Mouse (Mus musculus) naive thymus-derived CD4-positive, alpha-beta T cell, adult 2 months (primary cell): ENCODE data around the gene Izumo1.
"Not testable (repeated sequence)": the region's sequence is repeated elsewhere in the genome, so short reads cannot be mapped to it uniquely, and the experiment has no call there.

ENCODE experiments used
- DNase-seq: peaks from one replicate; pipeline ENCODE4 v3.0.0-alpha.2; 2011; ENCODE audit warnings: low read depth

The Izumo1 gene

DNA sequence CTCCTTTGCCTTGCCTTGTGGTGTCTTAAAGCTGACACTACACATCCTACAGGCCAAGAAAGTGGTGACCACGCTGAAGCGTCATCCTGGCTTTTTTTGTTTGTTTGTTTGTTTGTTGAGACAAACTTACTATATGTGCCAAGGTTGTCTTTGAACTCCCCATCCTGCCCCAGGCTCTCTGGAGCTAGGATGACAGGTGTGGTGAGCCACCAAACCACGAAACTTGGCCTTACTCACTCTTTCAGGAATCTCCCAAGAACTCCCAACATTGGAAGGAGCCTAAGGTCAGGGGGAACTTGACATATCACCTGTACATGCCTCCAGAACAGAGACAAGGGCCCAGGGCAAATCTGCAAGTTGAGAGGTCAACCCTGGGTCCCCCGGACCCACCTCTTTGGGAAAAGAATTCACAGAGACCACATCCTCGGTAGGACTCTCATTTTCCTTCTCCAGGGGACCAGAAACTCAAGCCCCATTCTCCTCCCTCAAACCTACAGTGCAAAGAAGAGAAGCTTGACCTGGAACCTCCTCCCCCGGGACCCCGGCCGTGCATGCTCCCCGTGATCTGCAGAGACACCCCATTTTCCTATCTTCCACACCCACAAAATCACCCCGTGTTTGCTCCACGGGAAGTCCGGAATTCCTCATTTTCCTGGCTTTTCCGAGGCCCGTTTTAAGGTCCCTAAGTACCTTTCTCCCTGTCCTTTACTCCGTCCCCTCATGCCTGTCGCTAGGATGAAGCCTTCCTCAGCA, 21.1 kb downstream of the Izumo1 start:
- peak; percentile 24 for DNase-seq

DNA sequence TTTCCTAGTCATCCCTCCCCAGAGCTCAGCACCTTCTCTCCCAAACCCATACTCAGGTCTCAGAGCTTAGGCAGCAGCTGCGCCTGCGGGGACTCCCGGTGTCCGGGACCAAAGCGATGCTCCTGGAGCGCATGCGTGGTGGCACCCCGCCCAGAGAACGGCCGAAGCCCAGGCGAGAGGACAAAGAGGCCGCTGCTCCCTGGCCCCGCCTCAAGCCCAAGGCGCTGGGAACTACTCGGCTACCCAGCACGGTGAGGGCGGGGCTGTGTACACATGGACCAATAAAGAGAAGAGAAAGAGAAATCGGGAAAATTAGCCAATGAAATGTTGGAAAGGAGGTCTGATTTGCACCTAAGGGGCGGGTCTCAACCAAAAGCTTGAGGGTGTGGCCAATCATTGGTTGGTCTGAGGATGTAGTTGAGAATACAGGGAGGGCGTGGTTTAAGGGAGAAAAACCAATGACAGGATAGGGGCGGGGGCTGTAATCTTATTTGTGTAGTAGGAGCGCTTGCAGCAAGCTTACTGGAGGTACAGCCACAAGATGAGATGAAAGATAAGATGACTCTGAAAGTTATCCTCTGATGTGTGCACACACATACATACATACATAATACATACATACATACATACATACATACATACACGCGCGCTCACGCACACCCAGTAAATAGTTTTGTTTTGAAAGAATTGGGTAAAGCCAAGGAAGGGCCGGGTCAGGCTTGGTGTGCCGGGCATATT, 22.0 kb downstream of the Izumo1 start:
- peak; percentile 93 for DNase-seq

DNA sequence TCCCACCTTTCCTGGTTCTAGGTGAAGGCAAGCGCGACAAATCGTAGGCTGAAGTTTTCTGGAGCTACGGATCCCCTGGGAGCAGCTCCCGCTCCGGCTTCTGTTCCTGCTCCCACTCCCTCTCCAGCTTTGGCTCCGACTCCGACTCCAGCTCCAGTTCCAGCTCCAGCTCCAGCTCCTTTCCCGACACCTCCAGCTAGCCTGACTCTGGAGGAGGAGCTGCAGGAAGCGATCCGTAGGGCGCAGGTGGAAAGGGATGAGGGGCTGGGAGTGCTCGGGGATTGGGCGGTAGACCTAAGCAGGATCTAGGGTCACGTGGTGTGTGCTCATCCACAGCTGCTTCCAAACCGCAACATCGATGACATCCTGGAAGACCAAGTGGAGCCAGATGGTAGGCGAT, 22.6 kb downstream of the Izumo1 start:
- peak; percentile 36 for DNase-seq

DNA sequence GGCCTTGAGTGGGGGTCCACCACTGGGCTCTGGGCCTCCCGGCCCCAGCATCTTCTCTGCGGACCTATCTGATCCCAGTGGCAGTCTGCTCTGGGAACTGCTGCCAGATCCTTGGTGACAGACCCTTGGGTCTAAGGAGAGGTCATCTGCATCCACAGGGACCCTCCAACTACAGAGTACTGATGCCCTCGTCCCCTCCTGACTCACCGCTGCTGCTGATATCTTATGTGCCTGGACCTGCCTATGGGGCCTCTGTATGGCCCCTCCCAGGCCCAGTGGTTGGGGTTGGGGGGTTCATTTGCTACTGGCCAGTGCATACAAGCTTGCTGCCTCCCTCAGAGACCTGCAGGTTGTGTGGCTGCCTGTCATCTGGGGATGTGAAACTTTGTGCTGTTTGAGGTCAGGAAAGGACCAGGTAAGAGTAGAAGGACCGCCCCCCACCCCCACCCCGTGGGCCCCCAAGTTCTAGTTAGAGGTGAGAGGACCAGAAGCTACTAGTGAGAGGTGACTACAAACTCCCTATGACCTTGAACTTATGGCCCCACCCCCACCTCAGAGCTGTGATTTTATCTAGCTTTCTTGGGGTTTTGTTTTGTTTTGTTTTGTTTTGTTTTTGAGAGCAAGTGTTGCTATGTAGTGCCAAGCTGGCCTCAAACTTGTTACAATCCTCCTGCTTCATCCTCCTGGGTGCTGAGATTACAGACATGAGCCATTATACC, 23.4 kb downstream of the Izumo1 start:
- DNase-seq, result peak; percentile 31

DNA sequence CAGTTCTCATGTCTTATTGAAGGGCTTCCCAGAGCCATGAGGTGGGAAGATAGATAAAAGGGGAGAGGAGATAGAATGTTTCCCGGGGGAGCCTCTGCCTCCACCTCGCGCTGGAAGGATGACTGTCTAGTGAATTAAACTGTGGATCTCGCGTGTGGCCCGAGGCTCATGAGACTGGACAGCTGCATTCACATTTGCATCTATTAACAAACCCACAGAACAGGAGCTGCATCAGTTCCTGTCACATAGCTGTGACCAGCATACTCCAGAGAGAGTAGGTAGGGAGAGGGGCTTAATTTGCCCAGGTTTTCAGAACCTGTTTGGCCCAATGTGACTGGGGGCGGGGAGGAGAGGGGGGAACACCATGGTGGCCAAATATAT, 24.0 kb downstream of the Izumo1 start:
- DNase-seq, result no peak

DNA sequence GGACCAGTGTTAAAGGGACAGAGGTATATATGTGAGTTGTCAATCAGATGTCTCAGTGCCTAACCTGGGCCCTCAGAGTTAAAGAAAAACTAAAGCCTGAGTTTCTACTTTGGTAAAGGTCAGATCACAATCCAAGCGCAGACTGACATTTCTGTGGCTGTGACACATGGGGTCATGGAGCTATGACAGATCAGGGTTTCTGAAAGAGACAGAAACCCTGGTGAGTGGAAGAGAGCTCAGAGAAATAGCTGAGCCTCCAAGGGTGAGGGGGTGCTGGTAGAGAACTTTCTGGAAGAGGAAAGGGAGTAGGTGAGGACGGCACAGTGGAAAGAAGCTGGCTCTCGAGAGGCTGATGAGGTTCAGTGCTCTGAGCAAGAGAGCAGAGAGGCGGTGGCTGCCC, 25.1 kb downstream of the Izumo1 start:
- DNase-seq, result no peak

DNA sequence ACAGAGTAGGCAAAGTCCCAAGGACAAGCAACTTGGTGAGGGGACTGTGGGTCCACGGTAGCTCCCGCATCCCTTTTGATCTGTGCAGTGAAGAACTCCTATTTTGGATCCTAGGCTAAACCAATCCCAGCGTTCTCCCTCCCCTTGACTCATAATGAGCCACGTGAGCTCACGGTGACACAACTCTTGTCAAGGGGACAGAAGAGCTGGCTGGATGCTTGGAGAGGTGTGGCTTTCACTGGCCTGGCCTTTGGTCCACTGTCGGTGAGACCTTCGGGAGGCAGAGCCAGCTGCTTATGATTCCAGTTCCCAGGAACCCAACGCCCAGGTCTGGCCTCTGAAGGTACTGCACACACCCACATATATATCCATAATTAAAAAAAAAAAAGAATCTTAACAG, 27.7 kb downstream of the Izumo1 start:
- no peak for DNase-seq

DNA sequence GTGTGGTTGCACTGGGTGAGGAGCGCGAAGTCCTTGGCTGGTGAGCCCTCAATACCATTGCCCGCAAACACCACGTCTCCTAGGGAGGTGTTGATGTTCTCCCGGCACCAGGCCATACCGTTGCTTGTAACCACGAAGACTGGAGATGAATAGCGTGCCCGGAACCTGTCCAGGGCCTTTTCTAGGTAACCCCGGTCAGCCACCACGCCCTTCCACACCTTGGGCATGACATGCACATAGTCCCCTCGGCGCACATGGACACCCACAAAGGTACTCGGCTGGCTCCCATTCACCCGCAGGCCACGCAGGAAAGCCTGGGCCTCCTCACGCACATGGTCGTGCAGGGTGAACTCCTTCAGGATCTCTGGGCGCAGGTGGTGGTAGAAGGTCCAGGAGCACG, 28.9 kb downstream of the Izumo1 start:
- not testable (repeated sequence) for DNase-seq

DNA sequence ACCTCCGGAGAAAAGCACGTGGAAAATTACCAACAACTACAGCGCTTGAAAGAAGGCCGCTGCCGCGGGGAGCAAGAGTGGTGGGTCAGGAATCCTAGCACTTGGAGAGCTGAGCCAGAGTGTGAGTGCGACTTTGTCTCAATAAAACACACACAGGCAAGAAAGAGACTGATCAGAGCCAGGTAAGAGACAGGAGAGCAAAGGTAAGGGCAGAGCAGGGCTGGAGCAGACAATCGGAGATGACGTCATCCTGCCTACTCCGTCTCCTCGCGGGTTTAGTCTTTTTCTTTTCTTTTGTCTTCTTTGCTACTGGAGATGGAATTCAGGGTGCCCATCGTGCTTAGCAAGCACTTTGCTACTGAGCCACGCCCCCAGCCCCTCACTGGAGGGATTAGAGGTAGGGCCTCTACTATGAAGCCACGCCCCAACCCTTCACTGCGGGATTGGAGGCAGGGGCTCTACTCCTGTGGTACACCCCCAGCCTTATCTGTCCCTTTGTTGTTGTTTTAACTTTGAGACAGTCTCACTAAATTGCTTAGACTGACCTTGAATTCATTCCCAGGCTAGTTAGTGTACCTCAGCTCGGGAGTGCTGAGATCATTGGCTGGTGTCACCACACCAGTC, 32.9 kb downstream of the Izumo1 start:
- DNase-seq, result no peak

DNA sequence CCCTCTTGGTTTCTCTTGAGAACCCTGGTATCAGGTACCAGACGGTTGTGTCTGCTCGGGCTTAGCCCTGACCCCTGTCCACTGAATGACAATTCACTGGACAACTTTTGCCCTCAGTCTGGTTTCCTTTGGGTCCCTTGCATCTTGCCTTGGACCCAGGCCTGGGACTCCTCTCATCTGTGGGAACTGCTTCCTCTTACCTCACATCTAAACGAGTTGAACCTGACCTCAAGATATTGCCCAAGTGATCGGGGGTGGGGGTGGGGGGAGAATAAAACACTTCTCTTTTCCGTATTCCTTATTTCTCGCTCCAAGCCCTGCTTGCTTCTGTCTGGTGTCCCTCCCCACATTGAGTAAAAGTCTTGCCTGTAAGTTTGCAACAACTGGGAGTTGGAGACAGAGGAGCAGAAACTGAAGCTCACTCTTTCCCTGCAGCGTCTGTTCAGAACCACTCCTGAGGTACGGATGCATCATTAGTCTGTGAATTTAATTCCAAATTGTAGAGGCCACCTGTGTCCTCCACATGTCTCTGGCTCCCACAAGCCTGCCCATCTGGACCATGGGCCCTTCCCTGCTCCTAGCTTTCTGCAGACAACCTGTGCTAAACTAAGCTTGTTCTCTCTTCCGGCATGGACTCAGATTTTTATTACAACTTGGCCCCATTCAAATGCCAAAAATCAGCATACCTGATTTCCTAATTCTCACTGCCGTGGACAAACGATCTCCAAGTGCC, 39.3 kb downstream of the Izumo1 start:
- no peak for DNase-seq

DNA sequence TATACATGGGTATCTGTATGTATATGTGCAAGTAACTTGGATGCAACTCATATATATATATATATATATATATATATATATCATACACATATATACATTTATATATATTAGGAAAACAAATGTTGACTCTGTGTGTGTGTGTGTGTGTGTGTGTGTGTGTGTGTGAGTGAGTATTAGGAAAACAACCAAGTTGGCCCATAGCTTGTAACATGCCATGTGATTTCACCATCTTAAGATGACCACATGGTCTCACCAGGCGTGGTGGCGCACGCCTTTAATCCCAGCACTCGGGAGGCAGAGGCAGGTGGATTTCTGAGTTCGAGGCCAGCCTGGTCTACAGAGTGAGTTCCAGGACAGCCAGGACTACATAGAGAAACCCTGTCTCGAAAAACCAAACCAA, 40.1 kb downstream of the Izumo1 start:
- not testable (repeated sequence) for DNase-seq

DNA sequence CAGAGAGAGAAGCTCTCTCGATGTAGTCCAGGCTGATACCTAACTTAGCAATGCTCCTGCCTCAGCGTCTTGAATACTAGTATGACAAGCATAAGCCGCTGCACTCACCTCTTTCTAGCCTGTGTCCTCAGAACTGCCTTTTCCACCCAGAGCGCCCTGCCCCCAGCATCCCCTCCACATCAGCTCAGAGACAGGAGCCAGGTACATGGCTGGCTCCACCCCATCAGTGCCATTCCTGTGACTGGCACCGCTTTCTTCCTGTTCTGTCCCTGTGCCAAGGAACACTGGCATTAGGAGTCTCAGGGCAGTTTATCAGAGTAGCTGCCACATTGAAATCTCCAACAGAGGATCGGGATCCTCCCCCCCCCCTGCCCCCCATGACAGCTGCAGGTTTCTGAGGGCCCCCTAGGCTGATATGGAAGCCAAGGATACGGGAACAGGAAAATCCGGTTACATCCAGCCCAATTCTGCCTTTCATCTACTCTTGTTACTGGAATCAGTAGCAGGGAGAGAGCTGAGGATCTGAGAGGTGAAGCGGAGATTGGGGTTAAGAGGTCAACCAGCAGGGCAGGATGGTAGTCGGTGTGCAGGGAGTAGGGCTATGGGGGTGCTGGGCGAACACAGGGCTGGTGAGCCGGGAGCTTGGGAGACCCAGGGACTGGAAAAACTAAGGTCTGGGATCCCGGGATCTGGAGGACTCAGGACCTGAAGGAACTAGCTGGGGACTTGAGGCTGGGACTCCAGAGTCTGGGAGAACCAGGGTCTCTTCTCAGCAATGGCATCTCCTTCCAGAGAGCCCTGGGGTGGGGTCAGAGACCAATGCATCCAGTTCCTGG, 43.9 kb downstream of the Izumo1 start:
- no peak for DNase-seq

DNA sequence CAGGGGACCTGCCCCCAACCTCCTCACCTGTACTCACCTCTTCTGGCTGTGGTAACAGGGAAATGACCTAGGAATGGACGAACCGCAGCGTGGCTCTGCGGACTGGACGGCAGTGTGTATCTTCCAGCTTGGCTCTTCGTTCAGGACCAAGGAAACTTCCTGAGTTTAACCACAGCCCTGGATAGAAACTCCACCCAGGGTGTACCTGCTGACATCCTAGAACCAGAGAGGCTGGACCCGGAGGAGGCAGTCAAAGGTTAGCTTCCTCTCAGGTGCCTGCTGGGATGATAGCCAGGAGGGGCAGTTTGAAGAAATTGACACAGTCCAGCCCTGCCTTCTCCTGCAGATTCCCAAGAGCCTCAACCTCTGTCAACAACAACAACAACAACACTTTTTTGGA, 44.5 kb downstream of the Izumo1 start, which contains the start of gene Fut2:
Gene Fut2 (minus strand): TSS at position 234 of the 400 bp plus-strand sequence.
- DNase-seq, result no peak

DNA sequence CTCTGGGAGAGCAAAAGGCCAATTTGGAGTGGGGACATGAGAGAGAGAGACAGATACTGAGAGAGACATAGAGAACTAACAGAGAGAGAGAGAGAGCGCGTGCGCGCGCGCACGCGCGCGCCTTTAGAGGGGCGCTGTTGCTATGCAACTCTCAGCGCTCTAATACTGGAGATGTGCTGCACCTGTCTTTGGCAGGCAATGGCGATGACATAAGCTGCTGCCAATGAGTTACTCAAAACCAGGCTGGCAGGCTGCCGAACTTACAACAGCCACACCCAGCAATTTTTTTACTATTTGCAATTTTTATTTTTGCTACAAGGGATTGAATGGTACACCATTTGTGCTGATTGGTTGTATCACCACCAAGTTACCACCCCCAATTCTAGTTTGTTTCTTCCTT, 46.1 kb downstream of the Izumo1 start:
- DNase-seq, result no peak

DNA sequence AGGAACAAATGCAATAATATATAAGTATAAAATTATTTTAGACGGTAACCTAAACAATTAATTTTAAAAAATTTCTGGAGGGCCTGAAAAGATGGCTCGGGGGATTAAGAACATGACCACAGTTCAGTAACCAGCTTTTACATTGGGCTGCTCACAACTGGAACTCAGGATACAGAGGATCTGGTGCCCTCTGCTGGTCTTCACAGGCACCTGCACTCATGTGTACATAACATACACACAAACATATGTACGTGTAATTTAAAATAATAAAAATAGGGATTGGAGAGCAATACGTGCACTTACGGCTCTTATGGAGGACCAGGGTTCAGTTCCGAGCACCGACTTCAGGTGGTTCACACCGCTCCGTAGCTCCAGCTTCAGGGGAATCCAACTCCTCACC, 47.3 kb downstream of the Izumo1 start:
- no peak for DNase-seq

DNA sequence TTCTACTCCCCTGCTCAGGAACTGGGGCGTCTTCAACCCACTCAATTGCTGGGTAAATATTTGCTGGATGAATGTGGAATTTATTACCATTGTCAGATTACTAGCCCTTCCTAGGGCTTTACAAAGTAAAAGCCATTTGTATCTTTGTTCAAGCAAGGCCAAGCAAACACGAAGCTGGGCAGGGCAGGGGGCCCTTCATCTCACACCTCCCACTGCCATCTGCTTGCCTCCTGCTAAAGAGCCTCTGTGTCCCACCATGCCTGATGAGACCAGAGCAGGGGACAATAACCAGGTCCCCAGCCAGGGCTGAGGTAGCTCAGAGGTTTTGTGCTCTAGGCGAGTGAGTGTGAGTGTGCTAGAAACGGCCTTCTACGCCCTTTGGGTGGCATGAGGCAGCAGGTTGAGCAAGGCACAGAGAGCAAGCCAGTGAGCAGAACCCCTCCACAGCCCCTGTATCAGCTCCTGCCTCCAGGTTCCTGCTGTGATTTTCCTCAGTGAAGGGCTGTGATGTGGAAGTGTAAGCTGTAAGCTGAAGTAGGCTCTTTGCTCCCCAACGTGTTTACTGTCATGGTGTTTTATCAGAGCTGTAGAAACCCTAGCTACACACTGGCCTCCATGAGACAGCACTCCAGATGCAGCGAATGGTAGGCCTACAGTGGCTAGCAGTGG, 56.1 kb downstream of the Izumo1 start:
- DNase-seq, result no peak
